Mouse (Mus musculus): ENCODE measurements around the gene Cd72. TPM values are rescaled to one million over a fixed set of nuclear protein-coding genes. Genes with fewer than 3 reads are reported as not detected.

The Cd72 gene
- 7.9 TPM in 2 replicates for polyA plus RNA-seq (2021; fragmentation: Nextera tagmentation)
- long read RNA-seq, experiment 1, partial matches to known transcripts, result 1 of 5 reads
- long read RNA-seq, experiment 1, other reads (novel, unspliced or antisense), result 1 of 5 reads
- long read RNA-seq, experiment 2, partial matches to known transcripts, result 1 of 1 reads
- long read RNA-seq, experiment 2, other reads (novel, unspliced or antisense), result 0 of 1 reads

GRCm38 (mm10) chr4:43454041-43454836 is at the start of gene Cd72:
TSS of gene Cd72 (minus strand) at chr4:43454628.

GRCm38 (mm10) chr4:43499407-43500333 is 45.2 kb upstream of the Cd72 start, which contains the start of gene Arhgef39:
TSS of gene Arhgef39 (minus strand) at chr4:43499695.

GRCm38 (mm10) chr4:43492821-43493185 is 38.4 kb upstream of the Cd72 start, which contains the start of gene Ccdc107:
TSS of gene Ccdc107 (plus strand) at chr4:43492900.

GRCm38 (mm10) chr4:43483535-43484091 is 29.2 kb upstream of the Cd72 start, which contains the start of gene Sit1:
TSS of gene Sit1 (minus strand) at chr4:43483734.

GRCm38 (mm10) chr4:43441639-43442038 is 12.8 kb downstream of the Cd72 start, which contains the start of gene Tesk1:
TSS of gene Tesk1 (plus strand) at chr4:43441939.

GRCm38 (mm10) chr4:43428946-43429345 is 25.5 kb downstream of the Cd72 start, which contains the start of gene Fam166b:
TSS of gene Fam166b (minus strand) at chr4:43429134.

Other genes starting within 250 kb of the Cd72 start
- gene Atp8b5, start 187.5 kb downstream of the Cd72 start, polyA plus RNA-seq (2021; fragmentation: Nextera tagmentation), result 0.24 TPM in 1 of 2 replicates, not detected in the other
- 38.3 and 104 TPM in 2 replicates for gene Rusc2, start 72.6 kb downstream of the Cd72 start, polyA plus RNA-seq (2021; fragmentation: Nextera tagmentation)
- gene Fam166b, start 25.5 kb downstream of the Cd72 start, polyA plus RNA-seq (2021; fragmentation: Nextera tagmentation), result 0.27 and 0.35 TPM in 2 replicates
- gene Tesk1, start 12.7 kb downstream of the Cd72 start, polyA plus RNA-seq (2021; fragmentation: Nextera tagmentation), result 8.5 and 9.1 TPM in 2 replicates
- not detected in 2 replicates for gene Sit1, start 29.1 kb upstream of the Cd72 start, polyA plus RNA-seq (2021; fragmentation: Nextera tagmentation)
- gene Ccdc107, start 38.3 kb upstream of the Cd72 start, polyA plus RNA-seq (2021; fragmentation: Nextera tagmentation), result 91.9 and 99.5 TPM in 2 replicates
- 0.61 and 0.80 TPM in 2 replicates for gene Arhgef39, start 45.1 kb upstream of the Cd72 start, polyA plus RNA-seq (2021; fragmentation: Nextera tagmentation)
- gene Car9, start 52.3 kb upstream of the Cd72 start, polyA plus RNA-seq (2021; fragmentation: Nextera tagmentation), result 0.42 and 0.55 TPM in 2 replicates
- 7.4 and 9.5 TPM in 2 replicates for gene Tpm2, start 69.1 kb upstream of the Cd72 start, polyA plus RNA-seq (2021; fragmentation: Nextera tagmentation)
- 50.4 and 66.7 TPM in 2 replicates for gene Creb3, start 107.7 kb upstream of the Cd72 start, polyA plus RNA-seq (2021; fragmentation: Nextera tagmentation)
- gene Tln1, start 108.1 kb upstream of the Cd72 start, polyA plus RNA-seq (2021; fragmentation: Nextera tagmentation), result 52.5 and 69.1 TPM in 2 replicates
- gene Rgp1, start 124.1 kb upstream of the Cd72 start, polyA plus RNA-seq (2021; fragmentation: Nextera tagmentation), result 21.5 and 22.3 TPM in 2 replicates
- 17.0 and 26.6 TPM in 2 replicates for gene Gba2, start 124.2 kb upstream of the Cd72 start, polyA plus RNA-seq (2021; fragmentation: Nextera tagmentation)
- not detected in 2 replicates for gene Msmp, start 129.9 kb upstream of the Cd72 start, polyA plus RNA-seq (2021; fragmentation: Nextera tagmentation)
- gene Npr2, start 177.3 kb upstream of the Cd72 start, polyA plus RNA-seq (2021; fragmentation: Nextera tagmentation), result 4.9 and 5.0 TPM in 2 replicates
- gene Spag8, start 199.0 kb upstream of the Cd72 start, polyA plus RNA-seq (2021; fragmentation: Nextera tagmentation), result 1.2 and 1.6 TPM in 2 replicates
- gene Hint2, start 201.8 kb upstream of the Cd72 start, polyA plus RNA-seq (2021; fragmentation: Nextera tagmentation), result 134 and 151 TPM in 2 replicates
- gene Tmem8b, start 214.3 kb upstream of the Cd72 start, polyA plus RNA-seq (2021; fragmentation: Nextera tagmentation), result 8.9 and 9.5 TPM in 2 replicates
- 1.4 and 1.5 TPM in 2 replicates for gene Fam221b, start 214.5 kb upstream of the Cd72 start, polyA plus RNA-seq (2021; fragmentation: Nextera tagmentation)
- not detected in 2 replicates for gene Olfr70, start 246.2 kb upstream of the Cd72 start, polyA plus RNA-seq (2021; fragmentation: Nextera tagmentation)